Mouse (Mus musculus) brain, embryonic 14.5 days (tissue): Measurements from ENCODE around the gene Katnb1.

Experiments
- CTCF ChIP-seq: fragments of 200-500 bp; IDR thresholded peaks from 2 replicates; pipeline ENCODE4 v1.5.1; 2012; ENCODE audit warnings: inconsistent platforms, mild to moderate bottlenecking, moderate library complexity, borderline replicate concordance; ENCODE audit not compliant: insufficient read depth, insufficient read length; ENCODE audit errors: extremely low read depth
- POLR2A ChIP-seq: fragments of 200-500 bp; IDR thresholded peaks from 2 replicates; pipeline ENCODE4 v1.6.1; 2012; ENCODE audit warnings: mild to moderate bottlenecking, inconsistent platforms, borderline replicate concordance; ENCODE audit not compliant: poor library complexity, insufficient read depth, insufficient read length, severe bottlenecking; ENCODE audit errors: extremely low read depth

DNA sequence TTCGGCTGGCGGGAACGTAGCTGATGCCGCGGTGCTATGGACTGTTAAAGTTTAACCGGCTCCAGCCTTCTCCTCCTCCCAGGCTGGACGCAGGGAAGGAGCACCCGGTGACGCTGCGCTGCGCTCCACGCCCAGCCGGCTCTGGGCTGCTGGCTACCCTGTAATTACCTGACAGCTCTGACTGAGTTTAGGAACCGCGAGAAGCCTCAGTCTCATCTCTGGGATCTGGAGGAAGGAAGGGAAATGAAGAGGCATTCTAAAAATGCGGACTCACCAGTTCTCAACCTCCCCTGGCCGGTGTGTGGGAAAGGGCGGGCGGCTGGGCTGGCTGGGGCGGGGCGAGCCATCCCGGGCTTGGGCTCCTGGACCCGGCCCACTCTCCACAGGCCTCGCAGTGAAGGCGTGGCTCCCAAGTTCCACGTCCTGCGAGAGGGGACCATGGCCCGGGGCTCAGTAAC, 56.7 kb downstream of the Katnb1 start:
- TF ChIP-seq POLR2A (no peak), CTCF (no peak)
